Mouse (Mus musculus) neural tube, embryonic 13.5 days (tissue): ENCODE measurements around the gene Grm6. TPM values are rescaled to one million over a fixed set of nuclear protein-coding genes. Genes with fewer than 3 reads are reported as not detected.

Experiments used
- polyA plus RNA-seq: library from polyadenylated mRNA; unstranded; fragments of >200 nt; fragmentation: Nextera tagmentation; extraction: Ambion mirVana; gene quantifications from 2 replicates; pipeline ENCODE4 v1.2.1, GENCODE M21; 2015

Grm6 gene
- polyA plus RNA-seq, 1 experiment from 2014 or later, result not detected

Other genes with a start within 250 kb of the Grm6 start
- 3.7 and 4.8 TPM in 2 replicates for gene Adamts2, start 248.6 kb upstream of the Grm6 start, polyA plus RNA-seq
- gene Zfp354c, start 23.0 kb upstream of the Grm6 start, polyA plus RNA-seq, result 53.0 and 55.6 TPM in 2 replicates
- 0.99 and 1.5 TPM in 2 replicates for gene Zfp879, start 9.1 kb upstream of the Grm6 start, polyA plus RNA-seq
- 11.7 and 14.1 TPM in 2 replicates for gene Zfp454, start 37.0 kb downstream of the Grm6 start, polyA plus RNA-seq
- 38.6 and 43.2 TPM in 2 replicates for gene Zfp2, start 65.5 kb downstream of the Grm6 start, polyA plus RNA-seq
- gene Zfp354b, start 80.9 kb downstream of the Grm6 start, polyA plus RNA-seq, result 3.2 and 4.1 TPM in 2 replicates
- gene 4933414I15Rik, start 93.1 kb downstream of the Grm6 start, polyA plus RNA-seq, result not detected in 2 replicates
- not detected in 2 replicates for gene Prop1, start 103.1 kb downstream of the Grm6 start, polyA plus RNA-seq
- not detected in 2 replicates for gene Olfr1378, start 115.8 kb downstream of the Grm6 start, polyA plus RNA-seq
- gene Olfr1377, start 131.3 kb downstream of the Grm6 start, polyA plus RNA-seq, result not detected in 2 replicates
- not detected in 2 replicates for gene Olfr51, start 152.9 kb downstream of the Grm6 start, polyA plus RNA-seq
- not detected in 2 replicates for gene Olfr54, start 163.6 kb downstream of the Grm6 start, polyA plus RNA-seq
- not detected in 2 replicates for gene Olfr1375, start 197.4 kb downstream of the Grm6 start, polyA plus RNA-seq
- 10.8 and 11.2 TPM in 2 replicates for gene Zfp354a, start 208.6 kb downstream of the Grm6 start, polyA plus RNA-seq